12 mouse cellular contexts compared by ENCODE assay signal in genomic region chr17:85680116-85680850, GRCm38 (mm10). TPM values are rescaled to one million over a fixed set of nuclear protein-coding genes. Genes with fewer than 3 reads are reported as not detected.
DNase-seq lines count a peak whose midpoint lies in the region; ATAC-seq and TF ChIP-seq lines count a peak whose summit lies in the region.
"Had no signal": no experiment of that assay in that cellular context is flagged by ENCODE, and none has a peak within 500 bp of the region (broad histone marks: within the 10 kb centered on the region; RNA-seq: fewer than 3 reads in every experiment).

No protein-coding gene starts in this region.

- ATAC-seq in hindbrain, embryonic 11.5 days (ENCODE audit: low FRiP score), result no peak
- no peak for ATAC-seq in embryonic facial prominence, embryonic 11.5 days (replicated peaks; ENCODE audit: insufficient number of reproducible peaks, low FRiP score, low TSS enrichment, low read depth)
- no peak for ATAC-seq in hindbrain, embryonic 14.5 days (ENCODE audit: low FRiP score)
- ATAC-seq in midbrain, postnatal 0 days (ENCODE audit: low FRiP score), result no peak
- no peak for ATAC-seq in granulocyte monocyte progenitor cell, adult 5-6 weeks (replicated peaks; ENCODE audit: poor library complexity, severe bottlenecking)

- H3K27me3 ChIP-seq in hindbrain, embryonic 10.5 days (ENCODE audit: insufficient read depth, poor library complexity, severe bottlenecking), result peaks cover 100% of the 10 kb centered on the region
- H3K27me3 ChIP-seq in hindbrain, embryonic 11.5 days (ENCODE audit: control insufficient read depth, insufficient read depth, low read length), result peaks cover 79% of the 10 kb centered on the region
- peaks cover 16% of the 10 kb centered on the region for H3K27me3 ChIP-seq in embryonic facial prominence, embryonic 11.5 days (ENCODE audit: control insufficient read depth, insufficient read depth, low read length)
- peaks cover 94% of the 10 kb centered on the region for H3K27me3 ChIP-seq in hindbrain, embryonic 14.5 days (ENCODE audit: control insufficient read depth, insufficient read depth, low read length)
- peaks cover 72% of the 10 kb centered on the region for H3K27me3 ChIP-seq in midbrain, postnatal 0 days (ENCODE audit: insufficient read depth, low read length)

- no peak overlapping the region for H3K9ac ChIP-seq in hindbrain, embryonic 11.5 days (ENCODE audit: low read depth, low read length)
- H3K9ac ChIP-seq in embryonic facial prominence, embryonic 11.5 days (replicated peaks; ENCODE audit: low read length), result peak overlapping the region; percentile 29
- no peak overlapping the region for H3K9ac ChIP-seq in hindbrain, embryonic 14.5 days
- no peak overlapping the region for H3K9ac ChIP-seq in midbrain, postnatal 0 days (replicated peaks; ENCODE audit: low read length, poor library complexity, severe bottlenecking)

- no peak overlapping the region for H3K4me2 ChIP-seq in hindbrain, embryonic 11.5 days (replicated peaks; ENCODE audit: low read depth, low read length)
- H3K4me2 ChIP-seq in embryonic facial prominence, embryonic 11.5 days (ENCODE audit: low read depth, low read length), result peak overlapping the region; percentile 14
- 0 out of 2 replicates have a peak overlapping the region, but pooled peaks have one; percentile 0 for H3K4me2 ChIP-seq in hindbrain, embryonic 14.5 days (replicated peaks)
- peak overlapping the region; percentile 3; the same call in 1 of the 2 replicates for H3K4me2 ChIP-seq in midbrain, postnatal 0 days (ENCODE audit: low read depth, low read length, poor library complexity, severe bottlenecking)

- TF ChIP-seq CTCF in midbrain, postnatal 0 days (IDR thresholded peaks at IDR 0.05), result no peak

- no peaks in the 10 kb centered on the region for H3K36me3 ChIP-seq in hindbrain, embryonic 10.5 days
- H3K36me3 ChIP-seq in hindbrain, embryonic 11.5 days (ENCODE audit: control insufficient read depth, insufficient read depth, low read length), result no peaks in the 10 kb centered on the region
- no peaks in the 10 kb centered on the region for H3K36me3 ChIP-seq in embryonic facial prominence, embryonic 11.5 days (replicated peaks; ENCODE audit: control insufficient read depth, insufficient read depth, low read depth, low read length)
- H3K36me3 ChIP-seq in hindbrain, embryonic 14.5 days (replicated peaks; ENCODE audit: control insufficient read depth, insufficient read depth), result no peaks in the 10 kb centered on the region
- no peaks in the 10 kb centered on the region for H3K36me3 ChIP-seq in midbrain, postnatal 0 days (ENCODE audit: insufficient read depth, low read length)

- H3K4me1 ChIP-seq in hindbrain, embryonic 10.5 days (replicated peaks), result peaks cover 29% of the 10 kb centered on the region
- no peaks in the 10 kb centered on the region for H3K4me1 ChIP-seq in hindbrain, embryonic 11.5 days (replicated peaks; ENCODE audit: control insufficient read depth, insufficient read depth, low read length)
- H3K4me1 ChIP-seq in embryonic facial prominence, embryonic 11.5 days (ENCODE audit: control insufficient read depth, insufficient read depth, low read length), result peaks cover 5% of the 10 kb centered on the region
- no peaks in the 10 kb centered on the region for H3K4me1 ChIP-seq in hindbrain, embryonic 14.5 days (replicated peaks; ENCODE audit: control insufficient read depth, insufficient read depth, low read length)
- no peaks in the 10 kb centered on the region for H3K4me1 ChIP-seq in midbrain, postnatal 0 days (ENCODE audit: insufficient read depth, low read length)

- DNase-seq in hindbrain, embryonic 10.5 days (ENCODE audit: low spot score), result peak; percentile 42
- no peak for DNase-seq in hindbrain, embryonic 11.5 days (ENCODE audit: low spot score)
- peak; percentile 36 for DNase-seq in embryonic facial prominence, embryonic 11.5 days (ENCODE audit: low spot score)
- no peak for DNase-seq in hindbrain, embryonic 14.5 days (ENCODE audit: low spot score)
- DNase-seq in midbrain, postnatal 0 days (ENCODE audit: low spot score), result no peak
- no peak for DNase-seq in thymus, postnatal 0 days (ENCODE audit: low spot score)
- no peak for DNase-seq in left cerebral cortex, adult 18-20 months (ENCODE audit: low spot score in 2 of 2)
- DNase-seq: cerebellum, postnatal 36 days; kidney, adult 11 months had no signal

- WGBS in hindbrain, embryonic 10.5 days, result 2% methylated on average over 21 of the region's 21 CpGs
- 3% methylated on average over 21 of the region's 21 CpGs for WGBS in hindbrain, embryonic 11.5 days
- WGBS in embryonic facial prominence, embryonic 11.5 days, result 4% methylated on average over 21 of the region's 21 CpGs
- WGBS in hindbrain, embryonic 14.5 days, result under 1% methylated on average over 21 of the region's 21 CpGs
- WGBS in midbrain, postnatal 0 days, result 2% methylated on average over 21 of the region's 21 CpGs

- no peaks in the 10 kb centered on the region for H3K9me3 ChIP-seq in hindbrain, embryonic 10.5 days
- H3K9me3 ChIP-seq in hindbrain, embryonic 11.5 days (ENCODE audit: control insufficient read depth, low read length), result no peaks in the 10 kb centered on the region
- H3K9me3 ChIP-seq in embryonic facial prominence, embryonic 11.5 days (replicated peaks; ENCODE audit: control insufficient read depth, low read length), result no peaks in the 10 kb centered on the region
- H3K9me3 ChIP-seq in hindbrain, embryonic 14.5 days (ENCODE audit: control insufficient read depth, low read length), result 0 out of 2 replicates have a peak, but pooled peaks cover 3% of the 10 kb centered on the region
- no peaks in the 10 kb centered on the region for H3K9me3 ChIP-seq in midbrain, postnatal 0 days (ENCODE audit: low read length)

- H3K27ac ChIP-seq in hindbrain, embryonic 10.5 days, result no peak overlapping the region
- no peak overlapping the region for H3K27ac ChIP-seq in hindbrain, embryonic 11.5 days (ENCODE audit: low read depth, low read length)
- no peak overlapping the region for H3K27ac ChIP-seq in embryonic facial prominence, embryonic 11.5 days (replicated peaks; ENCODE audit: low read depth, low read length)
- H3K27ac ChIP-seq in hindbrain, embryonic 14.5 days, result no peak overlapping the region
- no peak overlapping the region for H3K27ac ChIP-seq in midbrain, postnatal 0 days (ENCODE audit: low read depth, low read length)

- H3K4me3 ChIP-seq in hindbrain, embryonic 10.5 days, result peak overlapping the region; percentile 32
- H3K4me3 ChIP-seq in hindbrain, embryonic 11.5 days (ENCODE audit: low read depth, low read length), result no peak overlapping the region
- peak overlapping the region; percentile 12 for H3K4me3 ChIP-seq in embryonic facial prominence, embryonic 11.5 days (ENCODE audit: low read depth, low read length)
- no peak overlapping the region for H3K4me3 ChIP-seq in hindbrain, embryonic 14.5 days (replicated peaks; ENCODE audit: low read length)
- 0 out of 2 replicates have a peak overlapping the region, but pooled peaks have one; percentile 5 for H3K4me3 ChIP-seq in midbrain, postnatal 0 days (ENCODE audit: low read depth, low read length)

RNA-seq across cellular contexts. Expression of gene Six2, which starts 7.8 kb away (rescaled TPM):
- 5.4 and 5.6 TPM in 2 replicates for polyA plus RNA-seq in hindbrain, embryonic 10.5 days (2016; fragmentation: Nextera tagmentation; extraction: Ambion mirVana)
- 6.8 and 8.3 TPM in 2 replicates for polyA plus RNA-seq in hindbrain, embryonic 11.5 days (2014; fragmentation: Nextera tagmentation; extraction: Ambion mirVana)
- polyA plus RNA-seq in embryonic facial prominence, embryonic 11.5 days (2014; fragmentation: Nextera tagmentation; extraction: Ambion mirVana), result 42.5 and 55.0 TPM in 2 replicates
- polyA plus RNA-seq in hindbrain, embryonic 14.5 days (2014; fragmentation: Nextera tagmentation; extraction: Ambion mirVana), result 0.55 and 0.64 TPM in 2 replicates
- 0.24 and 1.3 TPM in 2 replicates for total RNA-seq in midbrain, postnatal 0 days (2014; rRNA removed)
- 0.17 and 0.39 TPM in 2 replicates for polyA plus RNA-seq in midbrain, postnatal 0 days (2015; fragmentation: Nextera tagmentation; extraction: Ambion mirVana)
- 4.7 and 5.4 TPM in 2 replicates for polyA plus RNA-seq in thymus, postnatal 0 days (2015; fragmentation: Nextera tagmentation; extraction: Ambion mirVana)
- not detected in 2 replicates for total RNA-seq in granulocyte monocyte progenitor cell, adult 5-6 weeks (2014; fragmentation: Nextera tagmentation)
- total RNA-seq in granulocyte monocyte progenitor cell, adult 5-6 weeks (2017), result not detected in 2 replicates
- under 1 TPM; 0.87 to 0.93 TPM for total RNA-seq in left cerebral cortex, adult 18-20 months (2021)
- total RNA-seq: adrenal gland, adult 18-20 months; neutrophil, adult 5-6 weeks had no signal

Comparison
In these comparisons a context has a peak if more than half of its experiments do, and no peak if none do; other contexts are left out.
1. DNase-seq: peak in hindbrain, embryonic 10.5 days (single experiment) and embryonic facial prominence, embryonic 11.5 days (single experiment); none in hindbrain, embryonic 11.5 days (single experiment), hindbrain, embryonic 14.5 days (single experiment), midbrain, postnatal 0 days (single experiment), thymus, postnatal 0 days (single experiment) and left cerebral cortex, adult 18-20 months (0 of 2).
2. H3K4me3 ChIP-seq: peak in hindbrain, embryonic 10.5 days (single experiment), embryonic facial prominence, embryonic 11.5 days (single experiment) and midbrain, postnatal 0 days (single experiment); none in hindbrain, embryonic 11.5 days (single experiment) and hindbrain, embryonic 14.5 days (single experiment).